ENCODE assay signal across 9 mouse cellular contexts in the genomic region with DNA sequence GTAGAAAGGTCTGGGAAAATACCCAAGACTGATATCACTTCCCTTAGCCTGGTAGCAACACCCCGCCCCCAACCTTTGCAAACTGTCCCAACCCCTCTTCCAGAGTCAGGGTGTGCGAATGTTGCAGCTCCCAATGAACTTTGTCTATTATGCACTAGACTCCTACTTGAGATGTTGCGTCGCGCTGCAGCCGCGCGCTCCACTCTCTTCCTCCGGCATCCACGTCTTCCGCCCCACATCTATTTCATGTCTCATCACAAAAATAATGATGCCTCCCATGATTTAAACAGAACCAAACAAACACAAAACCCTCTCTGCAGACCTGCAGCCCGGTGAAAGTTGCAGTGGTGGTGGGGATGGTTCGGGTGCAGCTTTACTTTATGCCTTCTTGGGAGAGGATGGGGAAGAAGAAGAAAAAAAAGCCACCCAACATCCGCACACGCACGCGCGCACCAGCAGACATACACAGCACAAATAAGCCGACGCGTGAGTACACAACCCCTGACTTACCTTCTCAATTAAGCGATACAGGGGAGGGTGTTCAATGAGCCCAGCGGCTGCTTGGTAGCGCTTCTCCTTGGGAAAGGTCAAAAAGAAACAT.
DNase-seq lines count a peak whose midpoint lies in the region; ATAC-seq and TF ChIP-seq lines count a peak whose summit lies in the region.
"Had no signal": no experiment of that assay in that cellular context is flagged by ENCODE, and none has a peak within 500 bp of the region (broad histone marks: within the 10 kb centered on the region; RNA-seq: fewer than 3 reads in every experiment).

No protein-coding gene starts in this region.

- H3K9me3 ChIP-seq in embryonic facial prominence, embryonic 11.5 days (replicated peaks; ENCODE audit: control insufficient read depth, low read length) = no peaks in the 10 kb centered on the region
- no peaks in the 10 kb centered on the region for H3K9me3 ChIP-seq in intestine, embryonic 14.5 days (ENCODE audit: control insufficient read depth, low read length)
- H3K9me3 ChIP-seq in neural tube, embryonic 11.5 days (ENCODE audit: control insufficient read depth, low read length) = no peaks in the 10 kb centered on the region

- H3K27ac ChIP-seq in layer of hippocampus, adult 2 months = peak overlapping the region; percentile 95
- no peak overlapping the region for H3K27ac ChIP-seq in embryonic facial prominence, embryonic 11.5 days (replicated peaks; ENCODE audit: low read depth, low read length)
- H3K27ac ChIP-seq in intestine, embryonic 14.5 days (ENCODE audit: low read depth) = no peak overlapping the region
- H3K27ac ChIP-seq in neural tube, embryonic 11.5 days (ENCODE audit: low read depth, low read length) = no peak overlapping the region

- WGBS in embryonic facial prominence, embryonic 11.5 days = 1% methylated on average over 24 of the region's 24 CpGs
- 2% methylated on average over 24 of the region's 24 CpGs for WGBS in intestine, embryonic 14.5 days
- under 1% methylated on average over 24 of the region's 24 CpGs for WGBS in neural tube, embryonic 11.5 days

- H3K4me3 ChIP-seq in layer of hippocampus, adult 2 months = peak overlapping the region; percentile 75
- H3K4me3 ChIP-seq in embryonic facial prominence, embryonic 11.5 days (ENCODE audit: low read depth, low read length) = peak overlapping the region; percentile 32
- peak overlapping the region; percentile 42 for H3K4me3 ChIP-seq in intestine, embryonic 14.5 days (ENCODE audit: low read depth, low read length)
- peak overlapping the region; percentile 37 for H3K4me3 ChIP-seq in neural tube, embryonic 11.5 days (ENCODE audit: low read depth, low read length)

- H3K9ac ChIP-seq in embryonic facial prominence, embryonic 11.5 days (replicated peaks; ENCODE audit: low read length) = peak overlapping the region; percentile 41
- H3K9ac ChIP-seq in intestine, embryonic 14.5 days (ENCODE audit: low read length) = peak overlapping the region; percentile 27
- H3K9ac ChIP-seq in neural tube, embryonic 11.5 days (ENCODE audit: low read length) = peak overlapping the region; percentile 39

- no peak for ATAC-seq in embryonic facial prominence, embryonic 11.5 days (replicated peaks; ENCODE audit: insufficient number of reproducible peaks, low FRiP score, low TSS enrichment, low read depth)
- 0 out of 2 replicates have a peak, but pooled peaks have one; percentile 18 for ATAC-seq in intestine, embryonic 14.5 days (replicated peaks; ENCODE audit: low FRiP score, low TSS enrichment, low read depth)
- ATAC-seq in neural tube, embryonic 11.5 days (ENCODE audit: insufficient read depth, low FRiP score, low TSS enrichment) = no peak; the same call in 1 of the 2 replicates
- no peak for ATAC-seq in erythroblast, adult 5-6 weeks (replicated peaks; ENCODE audit: low FRiP score, poor library complexity, severe bottlenecking)

- peaks cover 7% of the 10 kb centered on the region; the same call in 1 of the 2 replicates for H3K27me3 ChIP-seq in embryonic facial prominence, embryonic 11.5 days (ENCODE audit: control insufficient read depth, insufficient read depth, low read length)
- H3K27me3 ChIP-seq in intestine, embryonic 14.5 days (replicated peaks; ENCODE audit: control insufficient read depth, insufficient read depth, low read length) = peaks cover 16% of the 10 kb centered on the region; the same call in 1 of the 2 replicates
- H3K27me3 ChIP-seq in neural tube, embryonic 11.5 days (ENCODE audit: control insufficient read depth, insufficient read depth, low read length) = 0 out of 2 replicates have a peak, but pooled peaks cover 2% of the 10 kb centered on the region

- peak in 1 of 2 experiments; percentile 23 for DNase-seq in layer of hippocampus, adult 2 months (ENCODE audit: low spot score in 2 of 2)
- no peak for DNase-seq in layer of hippocampus, postnatal 25 days (ENCODE audit: extremely low spot score in 1 of 2, low spot score in 1 of 2)
- peak; percentile 21 for DNase-seq in embryonic facial prominence, embryonic 11.5 days (ENCODE audit: low spot score)
- peak; percentile 69 for DNase-seq in intestine, embryonic 14.5 days (ENCODE audit: low spot score)
- peak; percentile 34 for DNase-seq in neural tube, embryonic 11.5 days (ENCODE audit: low spot score)
- DNase-seq in spleen, postnatal 10 days (ENCODE audit: low spot score in 2 of 2) = no peak
- DNase-seq in cerebellum, adult 9-10 months = no peak
- DNase-seq: heart, adult 11 months had no signal

- H3K4me1 ChIP-seq in embryonic facial prominence, embryonic 11.5 days (ENCODE audit: control insufficient read depth, insufficient read depth, low read length) = 0 out of 2 replicates have a peak, but pooled peaks cover 2% of the 10 kb centered on the region
- peaks cover 6% of the 10 kb centered on the region; the same call in 1 of the 2 replicates for H3K4me1 ChIP-seq in intestine, embryonic 14.5 days (replicated peaks; ENCODE audit: control insufficient read depth, insufficient read depth, low read length)
- H3K4me1 ChIP-seq in neural tube, embryonic 11.5 days (ENCODE audit: control insufficient read depth, insufficient read depth, low read length) = peaks cover 11% of the 10 kb centered on the region; the same call in 1 of the 2 replicates

- peak overlapping the region; percentile 62 for H3K4me2 ChIP-seq in embryonic facial prominence, embryonic 11.5 days (ENCODE audit: low read depth, low read length)
- H3K4me2 ChIP-seq in intestine, embryonic 14.5 days (ENCODE audit: low read length) = peak overlapping the region; percentile 74
- H3K4me2 ChIP-seq in neural tube, embryonic 11.5 days (ENCODE audit: low read depth) = peak overlapping the region; percentile 73

- no peaks in the 10 kb centered on the region for H3K36me3 ChIP-seq in embryonic facial prominence, embryonic 11.5 days (replicated peaks; ENCODE audit: control insufficient read depth, insufficient read depth, low read depth, low read length)
- no peaks in the 10 kb centered on the region for H3K36me3 ChIP-seq in intestine, embryonic 14.5 days (ENCODE audit: control insufficient read depth, insufficient read depth, low read length)
- no peaks in the 10 kb centered on the region for H3K36me3 ChIP-seq in neural tube, embryonic 11.5 days (ENCODE audit: control insufficient read depth, insufficient read depth, low read length)

- no peak for TF ChIP-seq CTCF in layer of hippocampus, adult 2 months (conservative IDR thresholded peaks at IDR 0.05)

Comparison
In these comparisons a context has a peak if more than half of its experiments do, and no peak if none do; other contexts are left out.
1. DNase-seq: peak in embryonic facial prominence, embryonic 11.5 days (single experiment), intestine, embryonic 14.5 days (single experiment) and neural tube, embryonic 11.5 days (single experiment); none in layer of hippocampus, postnatal 25 days (0 of 2), spleen, postnatal 10 days (0 of 2) and cerebellum, adult 9-10 months (single experiment).
2. Peak in every context shown above with its lines, with median percentiles within 50 percentile points of each other: H3K4me3 ChIP-seq, H3K4me2 ChIP-seq and H3K9ac ChIP-seq.